Mouse (Mus musculus): ENCODE results near the gene Gm16368.
"Not testable (repeated sequence)": the region's sequence is repeated elsewhere in the genome, so short reads cannot be mapped to it uniquely, and the experiment has no call there.

Gene Gm16368

GRCm38 (mm10) chr12:88083397-88083796, at the start of gene Gm16368:
Gm16368 (plus strand) TSS chr12:88083697.
- not testable (repeated sequence) for DNase-seq (ENCODE audit: low read depth)

DNA sequence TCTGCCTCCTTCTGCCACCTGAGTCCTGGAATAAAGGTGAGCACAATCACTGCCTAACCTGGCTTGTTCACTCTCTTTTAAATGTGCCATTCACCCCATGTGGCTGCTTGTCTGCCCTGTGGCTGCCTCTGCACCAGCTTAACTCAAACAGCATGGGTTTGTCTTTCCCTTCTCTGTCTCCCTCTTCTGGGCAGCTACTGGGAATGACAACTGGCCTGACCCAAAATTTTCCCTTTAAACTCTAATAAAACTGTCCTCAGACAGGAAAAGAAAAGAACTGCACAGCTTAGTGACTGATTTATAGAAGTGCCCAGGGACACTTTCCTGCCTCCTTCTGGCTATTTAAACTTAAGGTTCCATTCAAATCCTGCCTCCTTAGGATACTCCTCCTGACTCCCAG, 44.4 kb upstream of the Gm16368 start:
- not testable (repeated sequence) for DNase-seq (ENCODE audit: low read depth)

- DNase-seq (ENCODE audit: low read depth), result not testable (repeated sequence)
These were observed 43.8 kb upstream of the Gm16368 start for GRCm38 (mm10) chr12:88039703-88040102.

DNA sequence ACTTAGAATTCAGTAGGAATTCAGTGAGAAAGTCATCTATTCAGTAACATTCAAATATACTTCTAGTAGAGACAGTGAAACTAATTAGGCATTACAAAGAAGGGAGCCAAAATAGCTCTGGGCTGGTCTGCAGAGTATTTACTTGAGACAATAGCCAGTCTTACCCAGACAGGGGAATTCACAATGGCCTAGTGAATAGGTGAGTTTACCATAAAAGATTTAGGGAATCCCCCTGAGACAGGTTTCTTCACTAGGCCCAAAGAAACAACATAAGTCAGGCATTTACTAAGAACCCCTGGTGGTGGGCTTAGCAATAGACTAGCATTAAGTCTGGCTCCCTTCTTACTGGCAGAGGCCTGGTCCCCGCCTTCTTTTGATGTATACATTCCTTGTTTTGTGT, 38.3 kb upstream of the Gm16368 start:
- not testable (repeated sequence) for DNase-seq (ENCODE audit: low read depth)
